Mouse (Mus musculus) midbrain, embryonic 15.5 days (tissue): ENCODE results near the gene Ccdc85c. TPM values are rescaled to one million over a fixed set of nuclear protein-coding genes. Genes with fewer than 3 reads are reported as not detected.

Experiments
- ATAC-seq: fragments of 200-750 bp; cut with Nextera tagmentation; replicated peaks from 2 replicates; pipeline ENCODE4 v1.8.0; 2017; ENCODE audit warnings: moderate TSS enrichment
- H3K27ac ChIP-seq: fragments of 300-500 bp; sonication (generic); 2 replicates; pipeline ENCODE4 v1.5.1; 2015; ENCODE audit warnings: mild to moderate bottlenecking, inconsistent platforms
- H3K27me3 ChIP-seq: fragments of 300-500 bp; sonication (generic); replicated peaks from 2 replicates; pipeline ENCODE4 v1.6.1; 2015; ENCODE audit warnings: inconsistent platforms
- H3K36me3 ChIP-seq: fragments of 300-500 bp; sonication (generic); replicated peaks from 2 replicates; pipeline ENCODE4 v1.6.1; 2015; ENCODE audit warnings: inconsistent platforms
- H3K4me1 ChIP-seq: fragments of 300-500 bp; sonication (generic); 2 replicates; pipeline ENCODE4 v1.6.1; 2015; ENCODE audit warnings: inconsistent platforms
- H3K4me2 ChIP-seq: fragments of 300-500 bp; sonication (generic); 2 replicates; pipeline ENCODE4 v1.6.1; 2015; ENCODE audit warnings: inconsistent platforms, mild to moderate bottlenecking, moderate library complexity
- H3K4me3 ChIP-seq: fragments of 300-500 bp; sonication (generic); 2 replicates; pipeline ENCODE4 v1.5.1; 2015; ENCODE audit warnings: mild to moderate bottlenecking, inconsistent platforms
- H3K9ac ChIP-seq: fragments of 300-500 bp; sonication (generic); 2 replicates; pipeline ENCODE4 v1.6.1; 2015; ENCODE audit warnings: mild to moderate bottlenecking, inconsistent platforms
- H3K9me3 ChIP-seq: fragments of 300-500 bp; sonication (generic); 2 replicates; pipeline ENCODE4 v1.6.1; 2016; ENCODE audit warnings: inconsistent platforms
- WGBS: fragments of 180-500 bp; shearing (Covaris S2); methylation state at CpG from one replicate; pipeline ENCODE4 v1.1.7; 2015; ENCODE audit warnings: mixed read lengths; 5-methylcytosine and 5-hydroxymethylcytosine counted together
- polyA plus RNA-seq: library from polyadenylated mRNA; unstranded; fragments of >200 nt; fragmentation: Nextera tagmentation; extraction: Ambion mirVana; gene quantifications from 2 replicates; pipeline ENCODE4 v1.2.1, GENCODE M21; 2015

The Ccdc85c gene
- 15.3 and 15.8 TPM in 2 replicates for polyA plus RNA-seq

- H3K9me3 ChIP-seq, result no peaks in the 10 kb centered on the region
- peak within 1 kb of the TSS; percentile 71 for H3K4me2 ChIP-seq
- H3K36me3 ChIP-seq, result no peaks in the 10 kb centered on the region
- peak; percentile 67 for ATAC-seq
- H3K9ac ChIP-seq, result peak within 1 kb of the TSS; percentile 85
- 0% methylated on average over 87 of the region's 120 CpGs for WGBS
- H3K4me1 ChIP-seq, result peaks cover 69% of the 10 kb centered on the region
- H3K4me3 ChIP-seq, result peak within 1 kb of the TSS; percentile 90
- H3K27me3 ChIP-seq, result no peaks in the 10 kb centered on the region
- peak within 1 kb of the TSS; percentile 95 for H3K27ac ChIP-seq
Observed at GRCm38 (mm10) chr12:108274661-108275507, at the start of gene Ccdc85c. Gene Ccdc85c (minus strand): TSS chr12:108275425.

- Histone ChIP-seq H3K4me3 (no peak overlapping the region), H3K27me3 (peaks cover 19% of the 10 kb centered on the region), H3K4me1 (peaks cover 32% of the 10 kb centered on the region), H3K27ac (peak overlapping the region; percentile 52), H3K36me3 (no peaks in the 10 kb centered on the region), H3K9me3 (no peaks in the 10 kb centered on the region), H3K4me2 (no peak overlapping the region), H3K9ac (no peak overlapping the region)
- no peak for ATAC-seq
- WGBS, result 8% methylated on average over 8 of the region's 8 CpGs
Observed at GRCm38 (mm10) chr12:108320096-108320495, 44.9 kb upstream of the Ccdc85c start.

GRCm38 (mm10) chr12:108318499-108318898 lies 43.3 kb upstream of the Ccdc85c start:
- no peaks in the 10 kb centered on the region for H3K36me3 ChIP-seq
- no peak for ATAC-seq
- H3K4me2 ChIP-seq, result peak overlapping the region; percentile 27
- peaks cover 32% of the 10 kb centered on the region for H3K4me1 ChIP-seq
- H3K9me3 ChIP-seq, result no peaks in the 10 kb centered on the region
- H3K27ac ChIP-seq, result no peak overlapping the region
- H3K9ac ChIP-seq, result 0 out of 2 replicates have a peak overlapping the region, but pooled peaks have one; percentile 1
- peaks cover 19% of the 10 kb centered on the region for H3K27me3 ChIP-seq
- WGBS, result 23% methylated on average over 37 of the region's 37 CpGs
- 0 out of 2 replicates have a peak overlapping the region, but pooled peaks have one; percentile 8 for H3K4me3 ChIP-seq

GRCm38 (mm10) chr12:108317826-108318430 lies 42.7 kb upstream of the Ccdc85c start:
- peaks cover 32% of the 10 kb centered on the region for H3K4me1 ChIP-seq
- H3K9ac ChIP-seq, result 0 out of 2 replicates have a peak overlapping the region, but pooled peaks have one; percentile 1
- no peaks in the 10 kb centered on the region for H3K9me3 ChIP-seq
- H3K27ac ChIP-seq, result no peak overlapping the region
- H3K4me3 ChIP-seq, result 0 out of 2 replicates have a peak overlapping the region, but pooled peaks have one; percentile 8
- ATAC-seq, result no peak
- peaks cover 19% of the 10 kb centered on the region for H3K27me3 ChIP-seq
- 25% methylated on average over 18 of the region's 18 CpGs for WGBS
- peak overlapping the region; percentile 27 for H3K4me2 ChIP-seq
- no peaks in the 10 kb centered on the region for H3K36me3 ChIP-seq

- Histone ChIP-seq H3K9me3 (no peaks in the 10 kb centered on the region), H3K36me3 (no peaks in the 10 kb centered on the region), H3K4me3 (no peak overlapping the region), H3K27me3 (peaks cover 19% of the 10 kb centered on the region), H3K4me1 (peaks cover 32% of the 10 kb centered on the region), H3K9ac (no peak overlapping the region), H3K27ac (no peak overlapping the region), H3K4me2 (no peak overlapping the region)
- no peak for ATAC-seq
- 10% methylated on average over 9 of the region's 9 CpGs for WGBS
Observed at GRCm38 (mm10) chr12:108317201-108317738, 42.0 kb upstream of the Ccdc85c start.

- Histone ChIP-seq H3K27me3 (peaks cover 19% of the 10 kb centered on the region), H3K4me2 (no peak overlapping the region), H3K9me3 (no peaks in the 10 kb centered on the region), H3K4me1 (peaks cover 32% of the 10 kb centered on the region), H3K4me3 (no peak overlapping the region), H3K36me3 (no peaks in the 10 kb centered on the region), H3K27ac (no peak overlapping the region), H3K9ac (no peak overlapping the region)
- no peak for ATAC-seq
- 25% methylated on average over 6 of the region's 6 CpGs for WGBS
Observed at GRCm38 (mm10) chr12:108316655-108317054, 41.4 kb upstream of the Ccdc85c start.

- whole genome bisulfite sequencing, result 47% methylated on average over 10 of the region's 10 CpGs
Observed at GRCm38 (mm10) chr12:108315818-108316217, 40.6 kb upstream of the Ccdc85c start.

GRCm38 (mm10) chr12:108313244-108313772 lies 38.1 kb upstream of the Ccdc85c start:
- Histone ChIP-seq H3K4me1 (peaks cover 17% of the 10 kb centered on the region), H3K4me3 (no peak overlapping the region), H3K27me3 (peaks cover 9% of the 10 kb centered on the region), H3K9me3 (no peaks in the 10 kb centered on the region), H3K27ac (no peak overlapping the region), H3K4me2 (no peak overlapping the region), H3K9ac (no peak overlapping the region), H3K36me3 (no peaks in the 10 kb centered on the region)
- WGBS, result 88% methylated on average over 1 of the region's 1 CpGs
- ATAC-seq, result no peak

More at GRCm38 (mm10) chr12:108315818-108316217, 40.6 kb upstream of the Ccdc85c start:
- H3K4me2 ChIP-seq, result no peak overlapping the region
- no peak overlapping the region for H3K27ac ChIP-seq
- no peak overlapping the region for H3K9ac ChIP-seq
- H3K4me3 ChIP-seq, result no peak overlapping the region
- H3K27me3 ChIP-seq, result peaks cover 19% of the 10 kb centered on the region
- no peaks in the 10 kb centered on the region for H3K9me3 ChIP-seq
- no peak for ATAC-seq
- peaks cover 27% of the 10 kb centered on the region for H3K4me1 ChIP-seq
- H3K36me3 ChIP-seq, result no peaks in the 10 kb centered on the region

- peaks cover under 1% of the 10 kb centered on the region; the same call in 1 of the 2 replicates for H3K27me3 ChIP-seq
- ATAC-seq, result no peak
- no peaks in the 10 kb centered on the region for H3K9me3 ChIP-seq
- no peak overlapping the region for H3K27ac ChIP-seq
- 34% methylated on average over 6 of the region's 6 CpGs for WGBS
- H3K9ac ChIP-seq, result no peak overlapping the region
- no peak overlapping the region for H3K4me2 ChIP-seq
- no peaks in the 10 kb centered on the region for H3K36me3 ChIP-seq
- peaks cover 11% of the 10 kb centered on the region for H3K4me1 ChIP-seq
- H3K4me3 ChIP-seq, result no peak overlapping the region
Observed at GRCm38 (mm10) chr12:108312432-108312851, 37.2 kb upstream of the Ccdc85c start.

- Histone ChIP-seq H3K4me2 (no peak overlapping the region), H3K27me3 (no peaks in the 10 kb centered on the region), H3K27ac (no peak overlapping the region), H3K36me3 (no peaks in the 10 kb centered on the region), H3K4me3 (no peak overlapping the region), H3K4me1 (peaks cover 5% of the 10 kb centered on the region; the same call in 1 of the 2 replicates), H3K9me3 (no peaks in the 10 kb centered on the region), H3K9ac (no peak overlapping the region)
- WGBS, result 86% methylated on average over 27 of the region's 27 CpGs
- ATAC-seq, result no peak
Observed at GRCm38 (mm10) chr12:108311741-108312290, 36.6 kb upstream of the Ccdc85c start.

GRCm38 (mm10) chr12:108310456-108311027 lies 35.3 kb upstream of the Ccdc85c start:
- H3K9ac ChIP-seq, result no peak overlapping the region
- ATAC-seq, result no peak
- WGBS, result 64% methylated on average over 7 of the region's 7 CpGs
- no peak overlapping the region for H3K27ac ChIP-seq
- H3K4me1 ChIP-seq, result peaks cover 14% of the 10 kb centered on the region
- no peaks in the 10 kb centered on the region for H3K36me3 ChIP-seq
- H3K27me3 ChIP-seq, result 0 out of 2 replicates have a peak, but pooled peaks cover under 1% of the 10 kb centered on the region
- no peak overlapping the region for H3K4me2 ChIP-seq
- H3K4me3 ChIP-seq, result no peak overlapping the region
- H3K9me3 ChIP-seq, result no peaks in the 10 kb centered on the region
